Mouse (Mus musculus): Measurements from ENCODE around the gene Ppp2r5a. TPM values are rescaled to one million over a fixed set of nuclear protein-coding genes. Genes with fewer than 3 reads are reported as not detected.

Gene Ppp2r5a
- total and polyA plus RNA-seq, 3 experiments, result 40.3 to 96.7 (median 62.0) TPM

DNA sequence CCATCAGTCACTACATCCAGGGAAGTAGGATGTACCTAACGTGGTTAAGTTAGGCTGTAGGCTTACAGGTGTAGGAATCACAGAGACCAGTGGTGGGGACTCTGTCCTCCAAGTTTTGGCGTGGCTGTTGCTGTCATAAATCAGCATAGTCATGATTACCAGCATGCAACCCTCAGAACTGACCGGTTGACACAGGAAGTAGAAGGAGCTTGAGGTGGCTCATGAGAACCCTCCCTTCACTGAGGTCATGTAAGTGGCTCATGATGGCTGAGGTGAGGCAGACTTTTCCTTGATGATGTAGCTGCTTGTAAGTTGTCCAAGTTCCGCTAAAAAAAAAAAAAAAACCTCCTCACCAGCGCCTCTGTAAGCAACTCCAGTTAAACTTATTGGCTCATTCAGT is 14.0 kb upstream of the Ppp2r5a start:
- Histone ChIP-seq H3K9ac (ENCODE audit: insufficient read depth, low read depth) (no peak overlapping the region), H3K4me3 (replicated peaks in 1 of 3; ENCODE audit: low read depth in 2 of 3, low read length in 2 of 3, poor library complexity in 1 of 3) (no peak overlapping the region), H3K9me3 (replicated peaks; ENCODE audit: low read length) (no peaks in the 10 kb centered on the region), H3K4me2 (ENCODE audit: insufficient read depth, low read depth, poor library complexity, severe bottlenecking) (no peak overlapping the region), H3K27ac (ENCODE audit: insufficient read depth, low read depth) (no peak overlapping the region), H3K36me3 (replicated peaks in 1 of 2; ENCODE audit: control insufficient read depth in 1 of 2, insufficient read depth in 1 of 2, low read length in 1 of 2) (no peaks in the 10 kb centered on the region), H3K79me2 (replicated peaks; ENCODE audit: control insufficient read depth, extremely low read depth, insufficient read depth, poor library complexity, severe bottlenecking) (no peaks in the 10 kb centered on the region), H3K27me3 (replicated peaks) (no peaks in the 10 kb centered on the region), H3K4me1 (ENCODE audit: control insufficient read depth in 1 of 2, insufficient read depth in 2 of 2) (peaks cover 7 to 34% of the 10 kb centered on the region in 2 experiments; a peak in 3 of 4 replicates)
- no peak for DNase-seq (ENCODE audit: extremely low read depth)
- dilution Hi-C loops (cut with MboI; ENCODE audit: extremely low pct_ligation_motif_present, extremely low pct_unique_long_range_greater_than_20kb, low sequenced_read_pairs) (no loop called here), in situ Hi-C loops (cut with MboI; ENCODE audit: low pct_ligation_motif_present, low pct_unique_long_range_greater_than_20kb, low sequenced_read_pairs) (no loop called here)
- no peak for TF ChIP-seq MAFK (IDR thresholded peaks at IDR 0.05; ENCODE audit: insufficient replicate concordance, low read length)
- no peak for TF ChIP-seq CHD1 (IDR thresholded peaks at IDR 0.05; ENCODE audit: low read depth, low read length)
- TF ChIP-seq ZMIZ1 (IDR thresholded peaks at IDR 0.05; ENCODE audit: low read depth, low read length), result no peak
- no peak for TF ChIP-seq NRF1 (IDR thresholded peaks at IDR 0.05; ENCODE audit: low read depth, low read length)
- no peak for TF ChIP-seq E2F4 (IDR thresholded peaks at IDR 0.05; ENCODE audit: insufficient replicate concordance, low read depth, low read length)
- no peak for TF ChIP-seq SIN3A (IDR thresholded peaks at IDR 0.05; ENCODE audit: low read length)
- no peak for TF ChIP-seq RAD21 (IDR thresholded peaks at IDR 0.05; ENCODE audit: low read depth, low read length)
- no peak for TF ChIP-seq ETS1 (conservative IDR thresholded peaks at IDR 0.05; ENCODE audit: low read depth, low read length)

DNA sequence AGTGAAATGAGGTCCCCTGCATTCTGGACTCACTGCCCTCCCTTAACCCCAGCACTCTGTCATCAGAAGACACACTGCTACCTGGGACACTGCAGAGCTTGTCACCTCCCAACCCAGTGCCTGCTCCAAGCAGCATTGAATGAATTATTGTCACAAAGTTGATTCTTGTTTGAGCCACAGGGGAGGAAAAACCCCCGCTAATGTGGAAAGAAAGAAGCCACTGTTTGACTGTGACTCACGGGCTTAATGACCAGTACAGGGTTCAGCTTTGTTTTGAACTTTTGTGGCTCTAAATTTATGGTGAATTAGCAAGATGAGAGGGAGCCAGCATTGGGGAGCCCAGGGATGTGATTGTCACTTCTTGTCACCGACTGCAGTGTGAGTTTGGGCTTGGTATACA is 13.5 kb upstream of the Ppp2r5a start:
- peaks cover 7 to 29% of the 10 kb centered on the region in 2 experiments; a peak in 3 of 4 replicates for H3K4me1 ChIP-seq (ENCODE audit: control insufficient read depth in 1 of 2, insufficient read depth in 2 of 2)
- no peak overlapping the region for H3K9ac ChIP-seq (ENCODE audit: insufficient read depth, low read depth)
- no peaks in the 10 kb centered on the region for H3K9me3 ChIP-seq (replicated peaks; ENCODE audit: low read length)
- H3K36me3 ChIP-seq (replicated peaks in 1 of 2; ENCODE audit: control insufficient read depth in 1 of 2, insufficient read depth in 1 of 2, low read length in 1 of 2), result no peaks in the 10 kb centered on the region
- in situ Hi-C loops (cut with MboI; ENCODE audit: low pct_ligation_motif_present, low pct_unique_long_range_greater_than_20kb, low sequenced_read_pairs) (no loop called here), dilution Hi-C loops (cut with MboI; ENCODE audit: extremely low pct_ligation_motif_present, extremely low pct_unique_long_range_greater_than_20kb, low sequenced_read_pairs) (no loop called here)
- H3K27me3 ChIP-seq (replicated peaks), result no peaks in the 10 kb centered on the region
- no peak overlapping the region for H3K4me2 ChIP-seq (ENCODE audit: insufficient read depth, low read depth, poor library complexity, severe bottlenecking)
- no peak overlapping the region for H3K4me3 ChIP-seq (replicated peaks in 1 of 3; ENCODE audit: low read depth in 2 of 3, low read length in 2 of 3, poor library complexity in 1 of 3)
- no peak for TF ChIP-seq USF2 (conservative IDR thresholded peaks at IDR 0.05; ENCODE audit: low read depth, low read length)
- TF ChIP-seq E2F4 (IDR thresholded peaks at IDR 0.05; ENCODE audit: insufficient replicate concordance, low read depth, low read length), result no peak
- TF ChIP-seq MXI1 (IDR thresholded peaks at IDR 0.05; ENCODE audit: low read depth, low read length), result no peak
- TF ChIP-seq POLR2AphosphoS2 (IDR thresholded peaks at IDR 0.05; ENCODE audit: low read depth, low read length), result no peak
- TF ChIP-seq SIN3A (IDR thresholded peaks at IDR 0.05; ENCODE audit: low read length), result no peak
- no peak for TF ChIP-seq ELF1 (IDR thresholded peaks at IDR 0.05; ENCODE audit: low read depth, low read length)
- no peak for TF ChIP-seq JUND (conservative IDR thresholded peaks at IDR 0.05; ENCODE audit: low read depth, low read length)
- no peak for TF ChIP-seq ZC3H11A (IDR thresholded peaks at IDR 0.05; ENCODE audit: low read depth, low read length)
- TF ChIP-seq ZNF384 (IDR thresholded peaks at IDR 0.05; ENCODE audit: low read depth, low read length), result no peak
- TF ChIP-seq UBTF (IDR thresholded peaks at IDR 0.05; ENCODE audit: low read depth, low read length), result no peak
- TF ChIP-seq RAD21 (IDR thresholded peaks at IDR 0.05; ENCODE audit: low read depth, low read length), result no peak
- TF ChIP-seq CHD2 (IDR thresholded peaks at IDR 0.05; ENCODE audit: low read length), result no peak
- TF ChIP-seq GABPA (IDR thresholded peaks at IDR 0.05; ENCODE audit: insufficient replicate concordance, low read depth, low read length), result no peak
- no peak for TF ChIP-seq MAFK (IDR thresholded peaks at IDR 0.05; ENCODE audit: insufficient replicate concordance, low read length)
- no peak for TF ChIP-seq JUN (IDR thresholded peaks at IDR 0.05; ENCODE audit: insufficient read depth, low read depth, low read length)
- no peak for TF ChIP-seq KAT2A (IDR thresholded peaks at IDR 0.05; ENCODE audit: insufficient replicate concordance, low read length)
- no peak for TF ChIP-seq TBP (conservative IDR thresholded peaks at IDR 0.05; ENCODE audit: low read depth, low read length)
- no peak for DNase-seq (ENCODE audit: extremely low read depth)
- no peak overlapping the region for H3K27ac ChIP-seq (ENCODE audit: insufficient read depth, low read depth)
- H3K79me2 ChIP-seq (replicated peaks; ENCODE audit: control insufficient read depth, extremely low read depth, insufficient read depth, poor library complexity, severe bottlenecking), result no peaks in the 10 kb centered on the region

All from CH12.LX (cell line).